Mouse (Mus musculus): ENCODE results near the gene Htra1. TPM values are rescaled to one million over a fixed set of nuclear protein-coding genes. Genes with fewer than 3 reads are reported as not detected.

Gene Htra1
- total RNA-seq, 2 experiments from 2014 or later = 78.8 to 98.4 TPM

DNA sequence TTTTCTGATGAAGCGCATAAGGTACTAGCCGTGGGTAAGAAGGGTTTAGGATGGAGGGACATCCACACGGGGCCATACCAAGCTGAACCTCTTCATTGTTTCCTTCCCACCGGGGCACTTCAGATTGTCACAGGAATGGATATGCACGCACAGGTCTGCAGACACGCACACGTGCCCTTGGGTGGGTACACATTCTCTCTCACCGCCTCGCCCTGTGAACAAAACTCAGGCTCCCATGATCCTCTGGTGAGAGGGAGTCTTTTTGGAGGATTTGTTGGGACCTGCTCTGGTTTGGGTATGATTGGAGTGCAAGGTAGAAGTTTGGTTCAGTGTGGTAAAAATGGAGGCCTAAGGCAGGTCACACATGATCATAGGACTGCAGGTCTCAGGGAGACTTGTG, 3.0 kb upstream of the Htra1 start:
- no peak for DNase-seq (ENCODE audit: low spot score in 2 of 2)

DNA sequence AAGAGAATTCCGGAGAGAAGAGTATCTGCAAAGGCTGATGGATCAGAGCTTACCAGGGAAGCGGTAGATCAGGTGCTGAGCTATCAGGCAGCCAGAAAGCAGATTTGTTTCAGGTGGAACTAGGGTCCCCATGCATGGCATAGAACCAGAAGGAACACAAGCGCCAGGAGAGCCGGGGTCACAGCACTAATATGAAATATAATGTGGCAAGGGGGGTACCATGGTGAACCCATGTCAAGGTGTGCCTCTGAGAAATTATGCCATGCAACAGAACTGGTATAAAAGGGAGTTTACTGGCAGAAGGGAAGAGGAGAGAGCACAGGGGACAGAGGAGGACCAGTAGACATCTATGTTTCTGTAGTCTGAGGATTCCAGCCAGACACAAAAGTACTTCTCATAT, 1.3 kb upstream of the Htra1 start:
- DNase-seq (ENCODE audit: low spot score in 2 of 2) = no peak

- no peak for DNase-seq (ENCODE audit: low spot score in 2 of 2)
Measured at GRCm38 (mm10) chr7:130935421-130935792, 504 bp upstream of the Htra1 start.

- peak; percentile 34 to 55 for DNase-seq (ENCODE audit: low spot score in 2 of 2)
Measured at GRCm38 (mm10) chr7:130936472-130936951, 601 bp downstream of the Htra1 start.

DNA sequence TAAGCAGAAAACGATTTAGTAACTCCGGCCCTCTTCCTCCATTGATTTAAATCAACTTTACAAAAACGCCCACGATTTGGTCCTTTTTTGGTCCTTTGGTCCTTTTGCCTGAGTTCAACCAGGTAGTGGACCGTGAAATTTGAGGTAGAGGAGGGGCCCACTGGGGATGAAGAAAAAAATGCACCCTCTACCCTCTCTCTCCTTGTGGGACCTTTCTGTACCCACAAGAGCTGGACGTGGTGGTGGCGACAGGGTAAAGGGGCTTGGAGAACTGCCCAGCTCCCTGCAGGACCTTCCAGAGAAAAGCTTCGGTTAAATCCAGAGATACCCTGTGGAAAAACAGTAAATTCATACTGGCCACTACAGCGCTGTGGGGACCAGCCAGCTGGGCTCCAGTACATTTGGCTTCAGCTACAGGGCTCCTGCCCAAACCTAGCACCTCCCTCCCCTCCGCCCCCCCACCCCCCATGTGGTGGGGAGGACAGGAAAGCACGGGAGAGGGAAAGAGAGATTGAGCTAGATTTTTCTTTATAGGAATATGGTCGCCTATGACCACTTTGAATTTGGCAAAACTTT, 1.4 kb downstream of the Htra1 start:
- DNase-seq (ENCODE audit: low spot score in 2 of 2) = peak; percentile 22 to 35

DNA sequence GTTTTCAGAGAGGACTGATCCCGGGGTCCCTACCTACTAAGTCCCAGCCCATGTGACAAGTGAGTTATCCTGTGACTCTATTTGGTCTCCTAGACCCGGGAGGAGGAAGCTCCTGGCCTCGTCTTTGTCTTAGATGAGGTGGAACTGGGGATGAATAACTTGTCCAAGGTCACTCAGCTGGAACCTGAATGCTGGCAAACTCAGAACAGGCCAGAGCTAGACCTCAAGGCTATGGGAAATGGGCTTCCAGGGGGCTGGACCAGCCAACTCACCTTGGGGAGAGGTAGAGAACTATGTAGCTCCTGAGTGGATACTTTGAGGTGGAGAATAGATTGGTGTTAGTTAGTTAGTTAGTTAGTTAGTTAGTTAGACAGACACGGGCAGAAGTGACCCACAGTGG, 2.1 kb downstream of the Htra1 start:
- DNase-seq (ENCODE audit: low spot score in 2 of 2) = no peak

DNA sequence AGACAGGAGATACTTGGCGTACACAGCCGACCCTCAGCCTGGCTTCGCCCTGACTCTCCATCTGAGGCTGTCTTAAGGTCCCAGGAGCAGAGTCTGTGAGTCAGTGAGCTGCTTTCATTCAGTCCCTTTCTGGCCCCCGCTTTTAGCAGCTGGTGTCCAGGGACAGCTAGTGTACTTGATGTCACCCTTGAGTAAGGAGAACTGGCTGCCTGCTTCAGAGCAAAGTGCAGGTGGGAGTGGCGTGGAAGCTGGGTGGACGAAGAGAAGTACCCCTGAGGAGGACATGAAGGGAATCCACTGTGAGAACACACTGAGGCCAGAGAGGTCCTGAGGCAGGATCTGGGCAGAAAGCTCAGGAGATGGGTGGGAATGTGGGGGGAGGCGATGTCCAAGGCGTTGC, 3.0 kb downstream of the Htra1 start:
- DNase-seq (ENCODE audit: low spot score in 2 of 2) = no peak

DNA sequence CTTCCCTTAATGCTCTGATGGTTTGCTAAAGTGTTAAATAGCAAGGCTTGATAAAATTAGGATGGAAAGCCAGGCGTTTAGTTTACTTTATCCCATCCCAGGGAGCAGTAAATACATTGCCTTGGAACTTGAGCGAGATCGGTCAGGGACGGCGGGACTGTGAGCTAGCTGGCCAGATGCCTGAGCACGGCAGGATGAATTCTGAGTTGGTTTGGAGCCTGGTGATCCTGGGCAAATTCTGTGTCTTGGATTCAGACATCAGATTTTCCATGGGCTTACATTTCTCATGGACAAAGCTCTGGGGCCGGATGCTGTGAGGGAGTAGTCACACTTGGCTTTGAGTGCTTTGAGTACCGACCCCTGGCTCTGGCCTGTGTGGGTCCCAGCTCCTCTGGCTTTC, 4.8 kb downstream of the Htra1 start:
- peak in 1 of 2 experiments; percentile 51 for DNase-seq (ENCODE audit: low spot score in 2 of 2)

DNA sequence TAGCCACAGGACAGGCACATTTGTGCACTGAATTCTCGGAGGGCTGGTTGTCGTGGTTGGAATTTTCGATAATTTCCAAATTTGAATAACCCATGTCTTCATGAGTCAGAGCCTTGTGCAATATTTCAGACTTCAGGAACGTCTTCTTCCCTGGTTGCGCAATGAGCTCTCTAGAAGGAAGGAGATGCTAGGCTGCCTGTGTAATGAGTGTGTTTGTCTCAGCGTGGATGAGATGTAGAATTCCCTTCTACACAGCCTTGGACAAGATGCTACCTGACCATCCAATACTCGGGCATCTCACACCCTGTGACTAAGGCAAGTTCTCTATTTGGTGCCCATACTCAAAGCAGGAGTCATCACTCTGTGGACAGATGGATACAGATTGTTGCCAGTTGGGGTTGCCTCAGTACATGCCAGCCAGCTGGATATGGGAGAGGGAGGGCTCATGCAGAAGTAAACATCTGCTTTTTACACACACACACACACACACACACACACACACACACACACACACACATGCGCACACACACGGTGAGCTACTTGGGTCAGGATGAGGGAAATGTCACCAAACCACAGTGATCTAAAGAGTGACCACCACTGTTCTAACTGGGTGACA, 7.5 kb downstream of the Htra1 start:
- no peak for DNase-seq (ENCODE audit: low spot score in 2 of 2)

- no peak for DNase-seq (ENCODE audit: low spot score in 2 of 2)
Measured at GRCm38 (mm10) chr7:130944766-130945475, 9.0 kb downstream of the Htra1 start.

GRCm38 (mm10) chr7:130945730-130946129, 9.8 kb downstream of the Htra1 start:
- DNase-seq (ENCODE audit: low spot score in 2 of 2) = no peak

GRCm38 (mm10) chr7:130946303-130946702, 10.4 kb downstream of the Htra1 start:
- DNase-seq (ENCODE audit: low spot score in 2 of 2) = no peak

DNA sequence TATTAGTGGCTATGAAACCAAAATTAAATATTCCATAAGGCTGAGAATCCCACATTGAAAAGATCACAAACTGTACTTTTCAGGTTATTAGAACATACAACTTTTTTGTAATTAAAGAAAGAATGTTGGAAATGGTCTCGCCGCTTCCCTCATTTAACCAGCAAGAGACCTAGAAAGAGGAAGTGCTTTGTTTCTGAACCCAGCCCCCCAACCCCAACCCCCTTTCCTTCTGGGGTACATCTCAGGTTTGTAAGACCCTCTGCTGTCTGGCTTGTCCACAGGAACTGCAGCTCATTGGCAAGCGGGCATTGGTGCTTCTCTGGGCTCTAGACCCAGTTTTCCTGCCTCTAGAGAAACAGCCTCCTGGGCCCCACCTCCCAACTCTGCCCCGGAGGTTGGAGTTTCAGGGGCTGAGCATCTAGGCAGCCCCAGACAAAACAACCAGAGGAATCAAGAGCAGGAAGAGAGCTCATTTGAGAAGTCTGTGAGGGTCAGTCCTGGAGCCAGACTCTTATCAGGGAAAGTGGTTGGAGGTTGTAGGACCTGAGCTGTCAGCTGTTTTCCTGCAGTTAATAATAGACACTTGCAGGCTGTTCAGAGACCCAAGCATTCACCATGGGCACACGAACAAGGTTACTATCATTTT, 12.8 kb downstream of the Htra1 start:
- peak in 1 of 2 experiments; percentile 7 for DNase-seq (ENCODE audit: low spot score in 2 of 2)

GRCm38 (mm10) chr7:130949331-130949751, 13.4 kb downstream of the Htra1 start:
- peak in 1 of 2 experiments; percentile 28 for DNase-seq (ENCODE audit: low spot score in 2 of 2)

DNA sequence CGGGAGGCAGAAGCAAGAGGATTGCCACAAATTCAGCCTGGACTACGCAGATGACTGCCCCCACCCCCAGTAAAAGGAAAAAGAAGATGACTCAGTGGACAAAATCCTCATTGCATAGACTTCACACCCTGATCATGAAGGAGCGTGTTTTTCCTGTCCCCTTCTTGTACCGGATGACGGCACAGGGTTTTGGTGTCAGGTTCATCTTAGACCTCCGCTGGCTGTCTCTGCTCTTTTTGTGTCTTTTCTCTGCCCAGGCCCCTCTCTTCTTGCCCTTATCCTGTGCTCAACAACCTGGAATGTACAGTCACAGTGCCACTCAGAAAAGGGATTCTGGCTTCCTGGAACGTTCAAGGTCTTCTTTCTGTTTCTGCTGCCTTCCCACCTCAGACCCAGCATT, 14.6 kb downstream of the Htra1 start:
- DNase-seq (ENCODE audit: low spot score in 2 of 2) = no peak

DNA sequence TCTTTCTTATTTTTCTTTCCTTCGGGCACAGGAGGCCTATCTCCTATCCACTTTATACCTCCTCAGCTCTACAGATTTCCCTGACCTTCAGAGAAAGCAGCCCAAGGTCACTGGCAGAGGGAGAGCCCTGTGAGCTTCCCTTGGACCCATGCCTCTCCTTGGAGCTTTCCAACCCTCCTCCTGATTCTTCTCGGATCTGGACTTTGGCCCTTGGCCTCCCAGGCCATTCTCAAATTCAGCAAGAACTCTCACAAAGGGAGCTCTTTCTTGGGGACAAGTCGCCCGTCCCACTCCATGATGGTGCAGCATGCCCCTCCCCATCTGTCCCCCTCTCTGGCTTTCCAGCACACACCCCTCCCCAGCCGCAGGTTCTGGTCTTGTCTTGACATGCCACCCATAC, 15.1 kb downstream of the Htra1 start:
- DNase-seq (ENCODE audit: low spot score in 2 of 2) = no peak

DNA sequence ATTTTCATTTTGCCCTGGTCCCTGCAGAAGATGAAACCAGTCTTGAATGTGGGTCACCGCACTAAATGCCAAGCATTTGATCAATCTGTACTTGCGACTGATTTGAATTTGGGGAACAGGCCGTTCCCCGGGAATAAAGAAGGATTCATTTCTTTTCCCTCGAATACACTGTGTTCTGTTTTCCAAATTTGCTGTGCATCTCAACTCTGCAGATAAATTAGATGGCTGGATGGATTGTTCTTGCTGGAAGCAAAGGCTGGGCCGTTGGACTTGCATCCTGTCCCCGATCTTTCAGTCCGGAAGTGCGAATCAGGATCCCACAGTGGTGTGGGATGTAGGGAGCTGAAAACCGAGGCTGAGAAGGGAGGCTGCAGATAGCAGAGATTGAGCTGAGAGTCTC, 17.5 kb downstream of the Htra1 start:
- no peak for DNase-seq (ENCODE audit: low spot score in 2 of 2)

DNA sequence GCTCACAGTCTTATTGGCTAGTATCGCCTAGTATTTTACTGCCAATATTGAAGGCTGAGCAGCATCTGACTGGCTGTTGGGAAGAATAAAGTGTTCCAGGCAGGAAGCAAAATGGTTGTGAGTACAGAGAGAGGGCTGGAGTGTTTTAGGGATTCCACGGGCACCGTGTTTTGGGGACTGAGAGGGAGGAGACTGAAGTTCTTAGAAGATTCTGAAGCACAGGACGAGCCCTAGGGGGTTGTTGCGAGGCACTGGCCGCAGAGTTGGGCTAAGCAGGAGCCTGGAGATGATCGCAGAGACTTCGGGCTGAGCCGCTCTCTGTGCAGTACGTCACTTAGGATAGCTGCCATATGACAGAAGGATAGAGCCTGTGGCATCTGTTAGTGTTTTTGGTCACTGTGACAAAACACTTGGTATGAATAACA, 18.3 kb downstream of the Htra1 start:
- DNase-seq (ENCODE audit: low spot score in 2 of 2) = no peak

- DNase-seq (ENCODE audit: low spot score in 2 of 2) = no peak
Measured at GRCm38 (mm10) chr7:130958551-130958950, 22.6 kb downstream of the Htra1 start.

DNA sequence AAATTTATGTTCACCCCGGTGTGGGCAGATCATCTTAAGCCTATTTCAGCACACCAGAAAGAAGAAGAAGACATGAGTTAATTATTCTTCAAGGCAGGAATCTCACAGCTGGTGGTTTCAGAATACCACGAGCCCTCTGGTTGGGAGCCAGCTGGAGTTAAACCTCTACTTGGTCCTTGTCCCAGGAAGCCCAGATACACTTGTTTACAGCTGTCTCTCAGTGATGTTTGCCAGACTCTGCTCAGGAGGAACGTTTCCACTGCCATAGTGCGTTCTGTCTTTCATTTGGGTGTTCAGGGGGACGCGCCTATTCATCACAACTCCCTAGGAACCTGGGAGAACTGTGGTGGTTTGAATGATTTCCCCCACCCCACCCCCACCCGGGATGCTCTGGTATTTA, 24.0 kb downstream of the Htra1 start:
- DNase-seq (ENCODE audit: low spot score in 2 of 2) = peak in 1 of 2 experiments; percentile 86

- DNase-seq (ENCODE audit: low spot score in 2 of 2) = no peak
Measured at GRCm38 (mm10) chr7:130961429-130961828, 25.5 kb downstream of the Htra1 start.

DNA sequence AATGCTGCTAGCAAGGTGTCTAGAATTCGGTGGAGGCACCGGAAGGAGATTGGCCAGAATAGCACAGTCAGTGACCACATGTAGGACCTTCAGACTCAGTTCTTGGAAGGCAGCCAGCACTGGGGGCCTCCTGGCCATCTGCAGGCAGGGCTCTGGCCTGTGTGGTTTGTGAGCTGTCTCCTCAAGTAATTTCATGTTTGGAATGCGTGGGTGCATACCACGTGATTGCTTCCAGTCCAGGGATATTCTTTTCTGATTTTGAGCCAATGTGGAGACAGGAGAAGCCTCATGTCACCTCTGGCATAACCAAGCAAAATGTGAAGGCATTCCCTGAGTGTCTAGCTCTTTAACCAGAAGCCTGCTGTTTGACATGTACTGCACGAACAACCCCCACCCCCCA, 28.8 kb downstream of the Htra1 start:
- DNase-seq (ENCODE audit: low spot score in 2 of 2) = peak in 1 of 2 experiments; percentile 73
